Mouse (Mus musculus) heart, embryonic 14.5 days (tissue): ENCODE results near the gene Rab7. TPM values are rescaled to one million over a fixed set of nuclear protein-coding genes. Genes with fewer than 3 reads are reported as not detected.
"Not testable (repeated sequence)": the region's sequence is repeated elsewhere in the genome, so short reads cannot be mapped to it uniquely, and the experiment has no call there.

Source experiments
- ATAC-seq: fragments of 200-750 bp; cut with Nextera tagmentation; 2 replicates; pipeline ENCODE4 v1.8.0; 2017; ENCODE audit warnings: low read depth, moderate TSS enrichment; ENCODE audit not compliant: insufficient number of reproducible peaks, insufficient read depth, low FRiP score
- H3K27ac ChIP-seq, 2 experiments: fragments of 200-500 bp in 1 of 2; fragments of 300-500 bp in 1 of 2; sonication (generic) in 1 of 2; replicated peaks in 1 of 2; 2 replicates each; pipeline ENCODE4 v1.5.1; 2012 to 2014; ENCODE audit warnings: low read depth in 2 of 2, low read length in 2 of 2, control low read depth in 1 of 2, mild to moderate bottlenecking in 1 of 2, mixed read lengths in 1 of 2; ENCODE audit not compliant: control insufficient read depth in 1 of 2, insufficient read depth in 1 of 2
- H3K27me3 ChIP-seq: fragments of 300-500 bp; sonication (generic); 2 replicates; pipeline ENCODE4 v1.6.1; 2014; ENCODE audit warnings: mild to moderate bottlenecking, low read length, control low read depth; ENCODE audit not compliant: control insufficient read depth, insufficient read depth
- H3K36me3 ChIP-seq: fragments of 300-500 bp; sonication (generic); 2 replicates; pipeline ENCODE4 v1.6.1; 2014; ENCODE audit warnings: mild to moderate bottlenecking, control low read depth, low read length, mixed read lengths; ENCODE audit not compliant: control insufficient read depth, insufficient read depth
- H3K4me1 ChIP-seq, 2 experiments: fragments of 200-500 bp in 1 of 2; fragments of 300-500 bp in 1 of 2; sonication (generic) in 1 of 2; 2 replicates each; pipeline ENCODE4 v1.6.1; 2012 to 2014; ENCODE audit warnings: low read length in 2 of 2, control low read depth in 1 of 2, mixed read lengths in 1 of 2; ENCODE audit not compliant: control insufficient read depth in 2 of 2, insufficient read depth in 2 of 2
- H3K4me2 ChIP-seq: fragments of 300-500 bp; sonication (generic); 2 replicates; pipeline ENCODE4 v1.6.1; 2014; ENCODE audit warnings: mild to moderate bottlenecking, low read length
- H3K4me3 ChIP-seq, 2 experiments: fragments of 200-500 bp in 1 of 2; fragments of 300-500 bp in 1 of 2; sonication (generic) in 1 of 2; 2 replicates each; pipeline ENCODE4 v1.5.1; 2012 to 2014; ENCODE audit warnings: low read length in 2 of 2, mild to moderate bottlenecking in 2 of 2, control low read depth in 1 of 2, low read depth in 1 of 2, moderate library complexity in 1 of 2; ENCODE audit not compliant: control insufficient read depth in 1 of 2, insufficient read depth in 1 of 2
- H3K9ac ChIP-seq: fragments of 300-500 bp; sonication (generic); 2 replicates; pipeline ENCODE4 v1.6.1; 2014; ENCODE audit warnings: mild to moderate bottlenecking, low read length
- H3K9me3 ChIP-seq: fragments of 300-500 bp; sonication (generic); 2 replicates; pipeline ENCODE4 v1.6.1; 2016; ENCODE audit warnings: low read length, control low read depth; ENCODE audit not compliant: control insufficient read depth
- WGBS: fragments of 180-500 bp; shearing (Covaris S2); extraction: QIAGEN DNeasy Blood & Tissue Kit; methylation state at CpG from one replicate; pipeline ENCODE4 v1.1.7; 2014; 5-methylcytosine and 5-hydroxymethylcytosine counted together
- polyA plus RNA-seq: library from polyadenylated mRNA; unstranded; fragments of >200 nt; fragmentation: Nextera tagmentation; extraction: Ambion mirVana; gene quantifications from 2 replicates; pipeline ENCODE4 v1.2.1, GENCODE M21; 2014

Rab7 gene
- polyA plus RNA-seq, 1 experiment from 2014 or later: 234 TPM

GRCm38 (mm10) chr6:88023316-88023890 is 21.7 kb downstream of the Rab7 start:
- 89% methylated on average over 10 of the region's 10 CpGs for WGBS
- no peaks in the 10 kb centered on the region for H3K9me3 ChIP-seq
- H3K27ac ChIP-seq: no peak overlapping the region
- H3K36me3 ChIP-seq: peaks cover 26% of the 10 kb centered on the region
- no peak overlapping the region for H3K4me2 ChIP-seq
- no peak for ATAC-seq
- no peak overlapping the region for H3K9ac ChIP-seq
- H3K27me3 ChIP-seq: no peaks in the 10 kb centered on the region
- H3K4me1 ChIP-seq: peaks cover 3 to 7% of the 10 kb centered on the region in 2 experiments; a peak in 3 of 4 replicates
- H3K4me3 ChIP-seq: no peak overlapping the region

GRCm38 (mm10) chr6:88019154-88019553 is 25.9 kb downstream of the Rab7 start:
- Histone ChIP-seq H3K9ac (no peak overlapping the region), H3K36me3 (0 out of 2 replicates have a peak, but pooled peaks cover 9% of the 10 kb centered on the region), H3K9me3 (no peaks in the 10 kb centered on the region), H3K27ac (no peak overlapping the region), H3K27me3 (no peaks in the 10 kb centered on the region), H3K4me3 (no peak overlapping the region), H3K4me1 (peaks cover 8 to 37% of the 10 kb centered on the region in 2 experiments), H3K4me2 (no peak overlapping the region)
- no peak for ATAC-seq
- 57% methylated on average over 2 of the region's 2 CpGs for WGBS

- H3K27ac ChIP-seq: peak overlapping the region in 1 of 2 experiments; percentile 1; a peak in 1 of 4 replicates
- no peak for ATAC-seq
- H3K4me3 ChIP-seq: no peak overlapping the region
- H3K4me1 ChIP-seq: peaks cover 10 to 37% of the 10 kb centered on the region in 2 experiments
- no peak overlapping the region for H3K4me2 ChIP-seq
- no peaks in the 10 kb centered on the region for H3K27me3 ChIP-seq
- H3K36me3 ChIP-seq: peaks cover 12% of the 10 kb centered on the region
- no peak overlapping the region for H3K9ac ChIP-seq
- H3K9me3 ChIP-seq: no peaks in the 10 kb centered on the region
- 45% methylated on average over 4 of the region's 4 CpGs for WGBS
Observed at GRCm38 (mm10) chr6:88017821-88018220, 27.2 kb downstream of the Rab7 start.

- Histone ChIP-seq H3K4me1 (peaks cover 10 to 37% of the 10 kb centered on the region in 2 experiments), H3K9ac (no peak overlapping the region), H3K4me2 (no peak overlapping the region), H3K36me3 (peaks cover 28% of the 10 kb centered on the region), H3K9me3 (no peaks in the 10 kb centered on the region), H3K4me3 (no peak overlapping the region), H3K27ac (no peak overlapping the region), H3K27me3 (no peaks in the 10 kb centered on the region)
- ATAC-seq: no peak
- WGBS: 31% methylated on average over 2 of the region's 2 CpGs
Observed at GRCm38 (mm10) chr6:88015797-88016196, 29.3 kb downstream of the Rab7 start.

DNA sequence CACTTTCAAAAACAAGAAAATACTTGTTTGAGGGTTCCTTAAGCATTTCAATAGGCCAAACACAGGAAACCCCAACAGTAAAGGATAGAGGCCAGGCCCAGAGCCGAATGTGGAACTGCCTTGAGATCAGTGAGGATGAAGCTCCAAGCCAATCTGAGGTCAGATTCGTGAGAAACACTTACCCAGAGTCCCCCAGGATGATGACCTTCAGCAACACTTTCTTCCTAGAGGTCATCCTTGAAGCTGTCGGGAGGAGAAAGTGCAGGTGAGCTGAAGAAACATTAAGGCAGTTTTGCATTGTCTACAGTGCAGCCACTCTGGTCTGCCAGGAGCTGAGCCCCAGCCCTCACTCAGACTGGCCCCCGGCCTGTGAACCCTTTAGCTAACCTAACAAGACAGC is 31.6 kb downstream of the Rab7 start:
- no peaks in the 10 kb centered on the region for H3K9me3 ChIP-seq
- H3K36me3 ChIP-seq: peaks cover 51% of the 10 kb centered on the region
- ATAC-seq: no peak
- H3K4me2 ChIP-seq: no peak overlapping the region
- H3K27ac ChIP-seq: no peak overlapping the region
- H3K9ac ChIP-seq: no peak overlapping the region
- no peaks in the 10 kb centered on the region for H3K27me3 ChIP-seq
- peaks cover 7 to 31% of the 10 kb centered on the region in 2 experiments for H3K4me1 ChIP-seq
- no peak overlapping the region for H3K4me3 ChIP-seq
- 61% methylated on average over 4 of the region's 4 CpGs for WGBS

DNA sequence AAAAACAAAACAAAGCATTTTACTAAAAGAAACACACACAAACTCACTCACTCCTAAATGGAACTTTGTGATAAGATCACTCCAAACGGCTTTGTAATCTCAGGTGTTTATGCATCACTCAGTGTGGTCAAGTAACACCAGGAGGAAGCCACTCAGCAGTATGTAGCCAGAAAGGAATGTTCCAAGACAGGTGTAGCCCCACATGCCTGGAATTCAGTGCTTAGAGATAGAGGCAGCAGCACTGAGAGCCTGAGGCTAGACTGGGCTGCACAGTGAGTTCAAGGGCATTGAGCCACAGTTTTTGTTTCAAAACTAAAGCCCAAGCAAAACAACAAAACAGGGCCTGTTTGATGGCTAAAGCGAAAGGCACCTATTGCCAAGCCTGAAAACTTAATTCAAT is 32.5 kb downstream of the Rab7 start:
- no peaks in the 10 kb centered on the region for H3K9me3 ChIP-seq
- H3K4me3 ChIP-seq: no peak overlapping the region
- peaks cover 4 to 23% of the 10 kb centered on the region in 2 experiments for H3K4me1 ChIP-seq
- H3K27me3 ChIP-seq: no peaks in the 10 kb centered on the region
- WGBS: 56% methylated on average over 2 of the region's 2 CpGs
- no peak overlapping the region for H3K27ac ChIP-seq
- no peak overlapping the region for H3K9ac ChIP-seq
- peaks cover 59% of the 10 kb centered on the region for H3K36me3 ChIP-seq
- no peak for ATAC-seq
- no peak overlapping the region for H3K4me2 ChIP-seq

- ATAC-seq: not testable (repeated sequence)
Observed at GRCm38 (mm10) chr6:88011106-88011505, 34.0 kb downstream of the Rab7 start.

GRCm38 (mm10) chr6:88009209-88009608 is 35.9 kb downstream of the Rab7 start:
- Histone ChIP-seq H3K36me3 (peaks cover 89% of the 10 kb centered on the region), H3K4me1 (peaks cover 0 to 2% of the 10 kb centered on the region in 2 experiments; a peak in 1 of 4 replicates), H3K27me3 (no peaks in the 10 kb centered on the region), H3K27ac (no peak overlapping the region), H3K9me3 (no peaks in the 10 kb centered on the region), H3K9ac (no peak overlapping the region), H3K4me3 (no peak overlapping the region), H3K4me2 (no peak overlapping the region)
- WGBS: 90% methylated on average over 4 of the region's 4 CpGs
- no peak for ATAC-seq

More at GRCm38 (mm10) chr6:88011106-88011505, 34.0 kb downstream of the Rab7 start:
- not testable (repeated sequence) for H3K9me3 ChIP-seq, H3K4me2 ChIP-seq, H3K4me1 ChIP-seq, H3K9ac ChIP-seq, H3K27me3 ChIP-seq, H3K27ac ChIP-seq, H3K4me3 ChIP-seq
- peaks cover 73% of the 10 kb centered on the region for H3K36me3 ChIP-seq
- 63% methylated on average over 1 of the region's 1 CpGs for WGBS
